15 mouse cellular contexts compared by ENCODE assay signal in the genomic region with DNA sequence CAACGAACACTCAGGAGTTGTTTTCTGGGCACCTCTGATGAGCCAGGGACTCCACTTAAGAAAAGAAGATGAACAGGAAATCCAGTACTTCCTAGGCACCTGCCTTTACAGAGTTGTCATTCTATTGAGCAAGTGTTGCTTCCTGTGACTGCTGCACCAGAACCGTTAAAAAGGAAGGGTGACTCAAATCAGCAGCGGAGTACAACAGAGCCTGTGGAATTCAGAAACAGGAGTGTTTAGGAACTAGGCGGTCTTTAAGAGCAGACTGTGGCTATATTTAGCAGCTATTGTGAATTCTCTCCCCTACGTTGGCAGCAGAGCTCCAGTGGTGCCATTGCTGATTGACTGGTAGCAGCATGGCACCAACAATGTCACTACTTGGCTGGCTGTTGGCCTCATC.
A peak's percentile ranks its signal among the peaks of the same experiment; 100 is the strongest.
DNase-seq lines count a peak whose midpoint lies in the region; ATAC-seq lines count a peak whose summit lies in the region.
"Had no signal": no experiment of that assay in that cellular context is flagged by ENCODE, and none has a peak within 500 bp of the region (broad histone marks: within the 10 kb centered on the region; RNA-seq: fewer than 3 reads in every experiment).

No protein-coding gene starts in this region.

- H3K4me1 ChIP-seq in midbrain, embryonic 14.5 days (ENCODE audit: control insufficient read depth, insufficient read depth, low read length), result no peaks in the 10 kb centered on the region
- H3K4me1 ChIP-seq: embryonic facial prominence, embryonic 13.5 days; kidney, embryonic 15.5 days; limb, embryonic 15.5 days; stomach, embryonic 15.5 days had no signal

- no peak overlapping the region for H3K27ac ChIP-seq in midbrain, embryonic 14.5 days (replicated peaks; ENCODE audit: low read depth, low read length)
- H3K27ac ChIP-seq: embryonic facial prominence, embryonic 13.5 days; forebrain, embryonic 10.5 days; kidney, embryonic 15.5 days; limb, embryonic 15.5 days; stomach, embryonic 15.5 days had no signal

- H3K9ac ChIP-seq in midbrain, embryonic 14.5 days (replicated peaks; ENCODE audit: low read length), result no peak overlapping the region
- H3K9ac ChIP-seq: embryonic facial prominence, embryonic 13.5 days; kidney, embryonic 15.5 days; limb, embryonic 15.5 days; stomach, embryonic 15.5 days had no signal

- no peaks in the 10 kb centered on the region for H3K9me3 ChIP-seq in midbrain, embryonic 14.5 days (ENCODE audit: control insufficient read depth, low read length)
- H3K9me3 ChIP-seq: embryonic facial prominence, embryonic 13.5 days; forebrain, embryonic 10.5 days; kidney, embryonic 15.5 days; limb, embryonic 15.5 days; stomach, embryonic 15.5 days had no signal

- peak; percentile 64 to 78 for ATAC-seq in hematopoietic stem cell, adult 5-6 weeks (replicated peaks in 1 of 2; ENCODE audit: insufficient read depth in 1 of 2, low FRiP score in 2 of 2, low TSS enrichment in 1 of 2, low read depth in 1 of 2, poor library complexity in 2 of 2, severe bottlenecking in 2 of 2)
- ATAC-seq in midbrain, embryonic 14.5 days (ENCODE audit: low FRiP score, low TSS enrichment), result no peak
- ATAC-seq: midbrain, embryonic 16.5 days; Patski had no signal

- no peaks in the 10 kb centered on the region for H3K27me3 ChIP-seq in midbrain, embryonic 14.5 days (ENCODE audit: control insufficient read depth, insufficient read depth, low read length)
- H3K27me3 ChIP-seq: embryonic facial prominence, embryonic 13.5 days; kidney, embryonic 15.5 days; limb, embryonic 15.5 days; Patski; stomach, embryonic 15.5 days had no signal

- 85% methylated on average over 5 of the region's 5 CpGs for WGBS in midbrain, embryonic 14.5 days

- H3K4me3 ChIP-seq in midbrain, embryonic 14.5 days (replicated peaks; ENCODE audit: low read depth, low read length), result no peak overlapping the region
- H3K4me3 ChIP-seq: embryonic facial prominence, embryonic 13.5 days; forebrain, embryonic 10.5 days; kidney, embryonic 15.5 days; limb, embryonic 15.5 days; stomach, embryonic 15.5 days had no signal

- H3K4me2 ChIP-seq in midbrain, embryonic 14.5 days (ENCODE audit: low read length), result no peak overlapping the region
- H3K4me2 ChIP-seq: embryonic facial prominence, embryonic 13.5 days; kidney, embryonic 15.5 days; limb, embryonic 15.5 days; stomach, embryonic 15.5 days had no signal

- DNase-seq in layer of hippocampus, adult 9-11 months, result peak; percentile 31
- no peak for DNase-seq in layer of hippocampus, postnatal 25 days (ENCODE audit: extremely low spot score in 1 of 2, low spot score in 1 of 2)
- DNase-seq in brain, adult 2 months (ENCODE audit: low read depth, low spot score), result peak; percentile 43
- peak; percentile 59 for DNase-seq in thymus, postnatal 25 days
- no peak for DNase-seq in midbrain, embryonic 14.5 days
- no peak for DNase-seq in kidney, postnatal 14 days
- DNase-seq: cerebellum, postnatal 36 days had no signal

- no peaks in the 10 kb centered on the region for H3K36me3 ChIP-seq in midbrain, embryonic 14.5 days (ENCODE audit: control insufficient read depth, insufficient read depth, low read length)
- H3K36me3 ChIP-seq: embryonic facial prominence, embryonic 13.5 days; forebrain, embryonic 10.5 days; kidney, embryonic 15.5 days; limb, embryonic 15.5 days; stomach, embryonic 15.5 days had no signal

Comparison
In these comparisons a context has a peak if more than half of its experiments do, and no peak if none do; other contexts are left out.
1. DNase-seq: peak in layer of hippocampus, adult 9-11 months (single experiment), brain, adult 2 months (single experiment) and thymus, postnatal 25 days (single experiment); none in layer of hippocampus, postnatal 25 days (0 of 2), midbrain, embryonic 14.5 days (single experiment) and kidney, postnatal 14 days (single experiment).